Mouse (Mus musculus) C2C12 (cell line): ENCODE measurements around the gene Rassf8.

Source experiments
- CTCF ChIP-seq: IDR thresholded peaks from one replicate; pipeline ENCODE4 v1.5.1; 2011; ENCODE audit not compliant: control insufficient read depth, insufficient read depth, insufficient read length
- FOSL1 ChIP-seq: IDR thresholded peaks from one replicate; pipeline ENCODE4 v1.8.0; 2011; ENCODE audit warnings: mild to moderate bottlenecking, low read length; ENCODE audit not compliant: poor library complexity, insufficient read depth, severe bottlenecking
- MAX ChIP-seq: IDR thresholded peaks from one replicate; pipeline ENCODE4 v1.6.1; 2011; ENCODE audit warnings: mild to moderate bottlenecking, control low read depth
- MYOG ChIP-seq: IDR thresholded peaks from one replicate; pipeline ENCODE4 v1.6.1; 2011; ENCODE audit not compliant: control insufficient read depth, insufficient read length; ENCODE audit errors: extremely low read depth
- USF1 ChIP-seq: IDR thresholded peaks from one replicate; pipeline ENCODE4 v1.6.1; 2011; ENCODE audit warnings: low read depth, mild to moderate bottlenecking, control low read depth, moderate library complexity

GRCm38 (mm10) chr6:145809566-145809965 lies 63.0 kb downstream of the Rassf8 start:
- TF ChIP-seq MAX (no peak), USF1 (no peak), CTCF (no peak), FOSL1 (no peak), MYOG (no peak)
